Mouse (Mus musculus): ENCODE data around the gene Metrn. TPM values are rescaled to one million over a fixed set of nuclear protein-coding genes. Genes with fewer than 3 reads are reported as not detected.
A peak's percentile ranks its signal among the peaks of the same experiment; 100 is the strongest.

Metrn gene
- polyA plus RNA-seq, 1 experiment from 2014 or later: 11.9 TPM

DNA sequence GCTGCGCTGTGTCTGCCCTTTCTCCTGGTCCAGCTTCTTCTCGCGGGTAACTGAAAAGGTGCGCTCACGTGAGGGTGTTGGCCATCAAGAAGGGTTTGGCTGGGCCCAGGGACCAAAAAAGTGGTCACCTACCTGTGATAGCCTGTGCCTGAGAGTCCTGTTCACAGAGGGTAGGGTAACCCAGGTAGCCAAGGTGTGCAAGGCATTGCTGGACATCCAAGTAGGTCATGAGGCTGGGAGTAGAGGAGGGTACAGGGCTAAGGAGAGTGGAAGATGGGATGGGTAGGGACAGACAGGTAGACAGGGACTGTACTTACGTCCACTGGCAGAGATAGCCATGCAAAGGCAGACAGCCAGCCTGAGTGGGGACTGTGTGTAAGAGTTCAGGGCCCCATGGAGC is 43.6 kb upstream of the Metrn start:
- H3K4me2 ChIP-seq (ENCODE audit: low read depth, low read length): no peak overlapping the region
- ATAC-seq (no peak), DNase-seq (no peak)
- no peaks in the 10 kb centered on the region for H3K27me3 ChIP-seq (ENCODE audit: insufficient read depth, low read length)
- 91% methylated on average over 6 of the region's 6 CpGs for WGBS (ENCODE audit: insufficient replicate concordance)
- peaks cover 44% of the 10 kb centered on the region for H3K36me3 ChIP-seq (replicated peaks; ENCODE audit: insufficient read depth, low read length)
- H3K4me3 ChIP-seq (ENCODE audit: low read depth, low read length): no peak overlapping the region
- H3K9me3 ChIP-seq (ENCODE audit: low read length): no peaks in the 10 kb centered on the region
- no peak for TF ChIP-seq EP300 (IDR thresholded peaks at IDR 0.05; ENCODE audit: low read depth)
- no peak for TF ChIP-seq CTCF (IDR thresholded peaks at IDR 0.05; ENCODE audit: low read depth)
- no peak overlapping the region for H3K27ac ChIP-seq (ENCODE audit: low read depth)
- peaks cover 39% of the 10 kb centered on the region for H3K4me1 ChIP-seq (ENCODE audit: insufficient read depth)
- no peak overlapping the region for H3K9ac ChIP-seq (replicated peaks)

DNA sequence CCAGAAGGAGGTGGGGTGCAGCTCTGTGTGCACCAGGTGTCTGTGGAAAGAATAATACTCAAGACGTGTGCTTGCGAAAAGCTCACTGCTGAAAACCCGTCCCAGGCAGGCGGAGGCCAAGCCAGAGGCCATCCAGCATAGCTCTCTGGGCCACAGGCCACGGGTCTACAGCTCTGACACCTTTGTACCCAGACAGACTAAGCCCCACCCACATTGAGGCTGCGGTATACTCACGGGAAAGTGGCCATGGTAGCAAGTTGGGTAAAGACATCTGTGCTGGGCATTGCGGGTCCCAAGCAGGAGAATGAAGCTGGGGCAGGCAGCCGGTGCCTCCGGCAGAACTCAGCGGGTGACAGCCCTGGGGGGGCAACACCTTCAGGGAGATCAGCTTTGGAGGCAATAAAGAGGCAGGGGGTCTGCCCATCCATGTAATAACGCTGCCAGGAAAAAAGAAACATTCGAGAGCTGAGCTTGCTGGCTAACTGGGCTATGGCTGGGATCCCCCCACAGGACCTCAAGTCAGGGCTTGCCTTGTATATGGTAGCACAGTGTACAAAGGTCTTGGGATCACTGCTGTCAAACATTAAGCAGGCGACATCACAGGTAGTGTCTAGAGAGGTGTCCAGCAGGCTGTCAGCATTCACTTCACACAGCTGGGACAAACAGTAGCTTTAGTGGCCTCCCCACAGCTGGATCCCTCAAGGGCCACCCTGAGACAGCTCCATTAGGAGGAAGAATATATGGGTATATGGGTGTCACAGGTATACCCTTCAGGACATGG is 42.7 kb upstream of the Metrn start:
- DNase-seq: no peak
- peaks cover 43% of the 10 kb centered on the region for H3K4me1 ChIP-seq (ENCODE audit: insufficient read depth)
- H3K4me3 ChIP-seq (ENCODE audit: low read depth, low read length): no peak overlapping the region
- H3K27ac ChIP-seq (ENCODE audit: low read depth): peak overlapping the region; percentile 82
- no peaks in the 10 kb centered on the region for H3K9me3 ChIP-seq (ENCODE audit: low read length)
- 0 out of 2 replicates have a peak overlapping the region, but pooled peaks have one; percentile 38 for H3K4me2 ChIP-seq (ENCODE audit: low read depth, low read length)
- no peak for TF ChIP-seq EP300 (IDR thresholded peaks at IDR 0.05; ENCODE audit: low read depth)
- TF ChIP-seq CTCF (IDR thresholded peaks at IDR 0.05; ENCODE audit: low read depth): no peak
- 70% methylated on average over 14 of the region's 14 CpGs for WGBS (ENCODE audit: insufficient replicate concordance)
- H3K9ac ChIP-seq (replicated peaks): no peak overlapping the region
- H3K27me3 ChIP-seq (ENCODE audit: insufficient read depth, low read length): no peaks in the 10 kb centered on the region
- ATAC-seq: peak; percentile 67
- peaks cover 44% of the 10 kb centered on the region for H3K36me3 ChIP-seq (replicated peaks; ENCODE audit: insufficient read depth, low read length)

DNA sequence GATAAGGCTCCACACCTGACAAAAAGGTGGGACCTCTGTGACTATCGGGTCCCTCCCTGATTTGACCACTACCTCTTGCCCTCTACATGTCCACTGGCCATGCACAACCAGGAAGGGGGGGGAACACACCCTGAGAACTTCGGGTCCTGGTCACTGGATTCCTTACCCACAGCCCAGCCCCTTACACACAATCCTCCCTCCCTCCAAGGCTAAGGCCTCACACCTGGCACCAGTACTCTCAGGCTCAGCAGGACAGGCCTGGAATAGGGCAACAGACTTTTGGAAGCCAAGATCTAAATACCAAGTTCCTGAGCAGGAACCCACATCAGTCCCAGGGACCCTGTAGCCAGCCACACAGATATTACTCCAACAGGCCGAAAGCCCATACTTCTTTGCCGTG is 42.0 kb upstream of the Metrn start:
- no peak for ATAC-seq
- Histone ChIP-seq H3K36me3 (replicated peaks; ENCODE audit: insufficient read depth, low read length) (peaks cover 44% of the 10 kb centered on the region), H3K4me2 (ENCODE audit: low read depth, low read length) (no peak overlapping the region), H3K4me3 (ENCODE audit: low read depth, low read length) (no peak overlapping the region), H3K9ac (replicated peaks) (no peak overlapping the region), H3K9me3 (ENCODE audit: low read length) (no peaks in the 10 kb centered on the region), H3K4me1 (ENCODE audit: insufficient read depth) (peaks cover 48% of the 10 kb centered on the region), H3K27ac (ENCODE audit: low read depth) (peak overlapping the region; percentile 82), H3K27me3 (ENCODE audit: insufficient read depth, low read length) (no peaks in the 10 kb centered on the region)
- WGBS (ENCODE audit: insufficient replicate concordance): 79% methylated on average over 4 of the region's 4 CpGs
- TF ChIP-seq EP300 (IDR thresholded peaks at IDR 0.05; ENCODE audit: low read depth) (no peak), CTCF (IDR thresholded peaks at IDR 0.05; ENCODE audit: low read depth) (no peak)
- no peak for DNase-seq

DNA sequence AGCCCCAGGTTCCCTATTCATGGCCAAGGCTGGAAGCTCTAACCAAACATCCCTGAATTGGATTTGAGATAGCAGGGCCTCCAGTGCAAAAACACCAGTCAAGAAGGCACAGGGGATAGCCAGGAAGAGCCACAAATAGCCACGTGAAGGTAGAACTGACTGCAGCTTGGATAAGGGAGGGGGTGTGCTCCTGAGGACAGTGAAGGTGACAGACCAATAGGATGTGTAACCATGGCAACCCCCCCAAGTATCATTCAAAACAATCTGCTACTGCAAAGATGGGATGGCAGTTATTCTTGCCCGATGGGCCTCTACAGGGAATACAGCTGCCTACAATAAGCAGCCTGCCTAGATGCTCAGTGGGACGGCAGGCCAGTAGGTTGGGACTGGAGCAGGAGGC is 40.6 kb upstream of the Metrn start:
- ATAC-seq (no peak), DNase-seq (no peak)
- Histone ChIP-seq H3K27ac (ENCODE audit: low read depth) (no peak overlapping the region), H3K9ac (replicated peaks) (no peak overlapping the region), H3K27me3 (ENCODE audit: insufficient read depth, low read length) (no peaks in the 10 kb centered on the region), H3K9me3 (ENCODE audit: low read length) (no peaks in the 10 kb centered on the region), H3K4me2 (ENCODE audit: low read depth, low read length) (peak overlapping the region; percentile 76; the same call in 1 of the 2 replicates), H3K4me1 (ENCODE audit: insufficient read depth) (peaks cover 42% of the 10 kb centered on the region), H3K4me3 (ENCODE audit: low read depth, low read length) (no peak overlapping the region), H3K36me3 (replicated peaks; ENCODE audit: insufficient read depth, low read length) (peaks cover 43% of the 10 kb centered on the region)
- WGBS (ENCODE audit: insufficient replicate concordance): 42% methylated on average over 3 of the region's 3 CpGs
- no peak for TF ChIP-seq EP300 (IDR thresholded peaks at IDR 0.05; ENCODE audit: low read depth)
- no peak for TF ChIP-seq CTCF (IDR thresholded peaks at IDR 0.05; ENCODE audit: low read depth)

DNA sequence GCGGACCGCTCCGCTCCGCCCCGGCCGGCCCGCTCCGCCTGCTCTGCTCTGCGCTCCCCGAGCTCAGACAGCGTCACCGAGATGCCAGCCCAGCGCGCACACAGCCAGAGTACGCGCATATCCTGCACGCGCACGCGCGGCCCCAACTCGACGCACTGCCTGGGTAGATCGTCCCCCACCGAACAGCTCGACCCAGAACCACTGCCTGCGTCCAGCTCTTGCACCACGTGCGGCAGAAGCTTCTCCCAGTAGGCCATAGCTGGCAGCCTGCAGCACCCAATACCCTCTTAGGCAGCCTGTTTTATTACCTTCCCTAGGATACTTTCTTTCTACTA is 40.1 kb upstream of the Metrn start, which contains the start of gene Rhbdl1:
Gene Rhbdl1, minus strand, starts transcription at position 220 of the 335 bp plus-strand sequence.
- 5% methylated on average over 20 of the region's 29 CpGs for WGBS (ENCODE audit: insufficient replicate concordance)
- H3K9me3 ChIP-seq (ENCODE audit: low read length): no peaks in the 10 kb centered on the region
- ATAC-seq: no peak
- TF ChIP-seq CTCF (IDR thresholded peaks at IDR 0.05; ENCODE audit: low read depth): no peak
- TF ChIP-seq EP300 (IDR thresholded peaks at IDR 0.05; ENCODE audit: low read depth): no peak
- H3K4me3 ChIP-seq (ENCODE audit: low read depth, low read length): peak within 1 kb of the TSS; percentile 21; the same call in 1 of the 2 replicates
- peaks cover 38% of the 10 kb centered on the region for H3K36me3 ChIP-seq (replicated peaks; ENCODE audit: insufficient read depth, low read length)
- peaks cover 44% of the 10 kb centered on the region for H3K4me1 ChIP-seq (ENCODE audit: insufficient read depth)
- H3K27ac ChIP-seq (ENCODE audit: low read depth): no peak within 1 kb of the TSS
- peak within 1 kb of the TSS; percentile 76 for H3K4me2 ChIP-seq (ENCODE audit: low read depth, low read length)
- H3K27me3 ChIP-seq (ENCODE audit: insufficient read depth, low read length): no peaks in the 10 kb centered on the region
- peak within 1 kb of the TSS; percentile 47; the same call in 1 of the 2 replicates for H3K9ac ChIP-seq (replicated peaks)
- DNase-seq: peak; percentile 69

DNA sequence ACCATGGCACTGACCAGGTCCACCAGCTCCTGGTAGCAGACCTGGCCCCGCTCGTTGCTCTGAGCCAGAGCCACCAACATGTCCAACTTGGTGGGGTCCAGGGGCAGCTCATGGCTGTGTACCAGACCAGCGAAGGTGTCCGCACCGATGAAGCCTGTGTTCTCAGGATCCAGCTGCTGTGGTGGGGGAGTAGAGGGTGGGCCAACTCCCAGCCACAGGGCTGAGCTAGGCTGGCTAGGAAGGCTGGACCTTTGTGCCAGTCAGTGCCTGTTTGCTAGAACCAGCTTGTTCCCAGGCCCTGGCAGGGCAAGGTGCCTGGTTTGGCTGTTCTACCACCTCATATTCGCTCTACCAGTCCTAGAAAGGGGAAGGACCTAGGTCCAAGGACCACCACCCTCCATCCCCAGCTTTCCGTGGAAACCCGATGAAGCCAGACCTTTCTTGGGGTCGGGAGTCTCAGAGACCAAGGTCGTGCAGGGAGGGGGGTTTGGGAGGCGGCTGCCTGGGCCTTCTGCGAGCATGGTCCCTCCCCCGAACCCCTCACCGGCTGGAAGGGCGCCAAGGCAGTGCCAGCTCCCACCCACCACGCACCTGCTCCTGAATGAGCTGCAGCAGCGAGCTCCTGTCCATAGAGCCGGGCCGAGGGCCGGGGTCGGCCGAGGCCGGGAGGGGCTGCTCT is 39.6 kb upstream of the Metrn start:
- no peak for DNase-seq
- no peaks in the 10 kb centered on the region for H3K9me3 ChIP-seq (ENCODE audit: low read length)
- no peaks in the 10 kb centered on the region for H3K27me3 ChIP-seq (ENCODE audit: insufficient read depth, low read length)
- 29% methylated on average over 20 of the region's 23 CpGs for WGBS (ENCODE audit: insufficient replicate concordance)
- peak overlapping the region; percentile 21; the same call in 1 of the 2 replicates for H3K4me3 ChIP-seq (ENCODE audit: low read depth, low read length)
- no peak for ATAC-seq
- H3K36me3 ChIP-seq (replicated peaks; ENCODE audit: insufficient read depth, low read length): peaks cover 35% of the 10 kb centered on the region
- H3K9ac ChIP-seq (replicated peaks): peak overlapping the region; percentile 47; the same call in 1 of the 2 replicates
- H3K27ac ChIP-seq (ENCODE audit: low read depth): no peak overlapping the region
- H3K4me1 ChIP-seq (ENCODE audit: insufficient read depth): peaks cover 49% of the 10 kb centered on the region
- peak overlapping the region; percentile 76 for H3K4me2 ChIP-seq (ENCODE audit: low read depth, low read length)
- TF ChIP-seq CTCF (IDR thresholded peaks at IDR 0.05; ENCODE audit: low read depth) (no peak), EP300 (IDR thresholded peaks at IDR 0.05; ENCODE audit: low read depth) (no peak)
